Mouse (Mus musculus) lung, adult 2 months (tissue): ENCODE results near the gene Hsp90b1.
A peak's percentile ranks its signal among the peaks of the same experiment; 100 is the strongest.

Source experiments
- CTCF ChIP-seq: fragments of 200-500 bp; IDR thresholded peaks from 2 replicates; pipeline ENCODE4 v1.5.1; 2011; ENCODE audit warnings: mild to moderate bottlenecking, low read length, control low read depth; ENCODE audit not compliant: insufficient read depth
- POLR2A ChIP-seq: fragments of 200-500 bp; IDR thresholded peaks from 2 replicates; pipeline ENCODE4 v1.6.1; 2011; ENCODE audit warnings: low read depth, mild to moderate bottlenecking, control low read depth, low read length, borderline replicate concordance; ENCODE audit errors: extremely low read depth

- peak; percentile 70; the same call in 1 of the 2 replicates for TF ChIP-seq POLR2A
- TF ChIP-seq CTCF, result no peak
Observed at GRCm38 (mm10) chr10:86727548-86727980, 22.3 kb upstream of the Hsp90b1 start.
